Mouse (Mus musculus): Measurements from ENCODE around the gene Zfp316. TPM values are rescaled to one million over a fixed set of nuclear protein-coding genes. Genes with fewer than 3 reads are reported as not detected.

Zfp316 gene
- total and polyA plus RNA-seq, 3 experiments = 1.1 to 3.6 (median 2.0) TPM

GRCm38 (mm10) chr5:143293404-143293803 lies 23.6 kb upstream of the Zfp316 start, which contains the start of gene Zfp853:
TSS of gene Zfp853 (minus strand) at chr5:143293623.
- no peak within 1 kb of the TSS for H3K4me3 ChIP-seq (replicated peaks in 1 of 3; ENCODE audit: low read depth in 2 of 3, low read length in 2 of 3, poor library complexity in 1 of 3)

GRCm38 (mm10) chr5:143292879-143293278 lies 23.1 kb upstream of the Zfp316 start:
- H3K36me3 ChIP-seq (replicated peaks in 1 of 2; ENCODE audit: control insufficient read depth in 1 of 2, insufficient read depth in 1 of 2, low read length in 1 of 2) = peaks cover 0 to 54% of the 10 kb centered on the region in 2 experiments
- no peaks in the 10 kb centered on the region for H3K79me2 ChIP-seq (replicated peaks; ENCODE audit: control insufficient read depth, extremely low read depth, insufficient read depth, poor library complexity, severe bottlenecking)
- no peak overlapping the region for H3K4me2 ChIP-seq (ENCODE audit: insufficient read depth, low read depth, poor library complexity, severe bottlenecking)
- H3K9ac ChIP-seq (ENCODE audit: insufficient read depth, low read depth) = no peak overlapping the region
- H3K27me3 ChIP-seq (replicated peaks) = no peaks in the 10 kb centered on the region
- dilution Hi-C loops (cut with MboI; ENCODE audit: extremely low pct_ligation_motif_present, extremely low pct_unique_long_range_greater_than_20kb, low sequenced_read_pairs) (no loop called here), in situ Hi-C loops (cut with MboI; ENCODE audit: low pct_ligation_motif_present, low pct_unique_long_range_greater_than_20kb, low sequenced_read_pairs) (loop anchor here (25.0 kb wide), 1 partner anchor 356 kb away; no protein-coding TSS in a partner anchor)
- H3K4me1 ChIP-seq (ENCODE audit: control insufficient read depth in 1 of 2, insufficient read depth in 2 of 2) = no peaks in the 10 kb centered on the region; a peak in 1 of 4 replicates
- H3K9me3 ChIP-seq (replicated peaks; ENCODE audit: low read length) = peaks cover 7% of the 10 kb centered on the region
- H3K27ac ChIP-seq (ENCODE audit: insufficient read depth, low read depth) = no peak overlapping the region
- H3K4me3 ChIP-seq (replicated peaks in 1 of 3; ENCODE audit: low read depth in 2 of 3, low read length in 2 of 3, poor library complexity in 1 of 3) = no peak overlapping the region
- no peak for DNase-seq (ENCODE audit: extremely low read depth)
- TF ChIP-seq UBTF (IDR thresholded peaks at IDR 0.05; ENCODE audit: low read depth, low read length) = no peak
- no peak for TF ChIP-seq MAX (IDR thresholded peaks at IDR 0.05; ENCODE audit: low read length)
- no peak for TF ChIP-seq MXI1 (IDR thresholded peaks at IDR 0.05; ENCODE audit: low read depth, low read length)
- TF ChIP-seq GABPA (IDR thresholded peaks at IDR 0.05; ENCODE audit: insufficient replicate concordance, low read depth, low read length) = no peak
- no peak for TF ChIP-seq PAX5 (IDR thresholded peaks at IDR 0.05; ENCODE audit: low read length)

More at GRCm38 (mm10) chr5:143293404-143293803, 23.6 kb upstream of the Zfp316 start, which contains the start of gene Zfp853:
- no peak for DNase-seq (ENCODE audit: extremely low read depth)
- Histone ChIP-seq H3K36me3 (replicated peaks in 1 of 2; ENCODE audit: control insufficient read depth in 1 of 2, insufficient read depth in 1 of 2, low read length in 1 of 2) (peaks cover 0 to 54% of the 10 kb centered on the region in 2 experiments), H3K4me1 (ENCODE audit: control insufficient read depth in 1 of 2, insufficient read depth in 2 of 2) (no peaks in the 10 kb centered on the region; a peak in 1 of 4 replicates), H3K27me3 (replicated peaks) (no peaks in the 10 kb centered on the region), H3K27ac (ENCODE audit: insufficient read depth, low read depth) (no peak within 1 kb of the TSS), H3K9ac (ENCODE audit: insufficient read depth, low read depth) (no peak within 1 kb of the TSS), H3K9me3 (replicated peaks; ENCODE audit: low read length) (peaks cover 7% of the 10 kb centered on the region), H3K4me2 (ENCODE audit: insufficient read depth, low read depth, poor library complexity, severe bottlenecking) (no peak within 1 kb of the TSS), H3K79me2 (replicated peaks; ENCODE audit: control insufficient read depth, extremely low read depth, insufficient read depth, poor library complexity, severe bottlenecking) (no peaks in the 10 kb centered on the region)
- no peak for TF ChIP-seq CHD2 (IDR thresholded peaks at IDR 0.05; ENCODE audit: low read length)
- TF ChIP-seq BHLHE40 (IDR thresholded peaks at IDR 0.05; ENCODE audit: low read depth, low read length) = no peak
- no peak for TF ChIP-seq SMC3 (IDR thresholded peaks at IDR 0.05; ENCODE audit: low read depth, low read length)
- no peak for TF ChIP-seq NELFE (IDR thresholded peaks at IDR 0.05; ENCODE audit: low read depth, low read length)
- no peak for TF ChIP-seq MXI1 (IDR thresholded peaks at IDR 0.05; ENCODE audit: low read depth, low read length)
- no peak for TF ChIP-seq SIN3A (IDR thresholded peaks at IDR 0.05; ENCODE audit: low read length)
- no peak for TF ChIP-seq RAD21 (IDR thresholded peaks at IDR 0.05; ENCODE audit: low read depth, low read length)
- in situ Hi-C loops (cut with MboI; ENCODE audit: low pct_ligation_motif_present, low pct_unique_long_range_greater_than_20kb, low sequenced_read_pairs) = loop anchor here (25.0 kb wide), 1 partner anchor 356 kb away; no protein-coding TSS in a partner anchor
- dilution Hi-C loops (cut with MboI; ENCODE audit: extremely low pct_ligation_motif_present, extremely low pct_unique_long_range_greater_than_20kb, low sequenced_read_pairs) = no loop called here

GRCm38 (mm10) chr5:143289299-143289698 lies 19.5 kb upstream of the Zfp316 start:
- peaks cover 3% of the 10 kb centered on the region for H3K9me3 ChIP-seq (replicated peaks; ENCODE audit: low read length)
- TF ChIP-seq HCFC1 (IDR thresholded peaks at IDR 0.05; ENCODE audit: low read depth, low read length) (no peak), JUND (conservative IDR thresholded peaks at IDR 0.05; ENCODE audit: low read depth, low read length) (no peak), USF1 (IDR thresholded peaks at IDR 0.05; ENCODE audit: low read depth, low read length) (no peak), MAX (IDR thresholded peaks at IDR 0.05; ENCODE audit: low read length) (no peak), POLR2A (IDR thresholded peaks at IDR 0.05; ENCODE audit: low read depth, low read length) (no peak), ZKSCAN1 (IDR thresholded peaks at IDR 0.05; ENCODE audit: borderline replicate concordance, low read depth, low read length) (no peak), MYC (IDR thresholded peaks at IDR 0.05; ENCODE audit: low read depth, low read length) (no peak), RAD21 (IDR thresholded peaks at IDR 0.05; ENCODE audit: low read depth, low read length) (no peak), ETS1 (conservative IDR thresholded peaks at IDR 0.05; ENCODE audit: low read depth, low read length) (no peak), BHLHE40 (IDR thresholded peaks at IDR 0.05; ENCODE audit: low read depth, low read length) (no peak), EP300 (IDR thresholded peaks at IDR 0.05; ENCODE audit: low read length) (no peak), TBP (conservative IDR thresholded peaks at IDR 0.05; ENCODE audit: low read depth, low read length) (no peak), TCF12 (IDR thresholded peaks at IDR 0.05; ENCODE audit: low read depth, low read length) (no peak), MEF2A (IDR thresholded peaks at IDR 0.05; ENCODE audit: borderline replicate concordance, low read depth, low read length) (no peak), SMC3 (IDR thresholded peaks at IDR 0.05; ENCODE audit: low read depth, low read length) (no peak), NRF1 (IDR thresholded peaks at IDR 0.05; ENCODE audit: low read depth, low read length) (no peak), PAX5 (IDR thresholded peaks at IDR 0.05; ENCODE audit: low read length) (no peak), RCOR1 (conservative IDR thresholded peaks at IDR 0.05; ENCODE audit: low read depth, low read length) (no peak), ZC3H11A (IDR thresholded peaks at IDR 0.05; ENCODE audit: low read depth, low read length) (no peak), CTCF (conservative IDR thresholded peaks at IDR 0.05 in 1 of 2, IDR thresholded peaks at IDR 0.05 in 1 of 2; ENCODE audit: low read depth in 2 of 2, low read length in 2 of 2) (no peak)
- no peak overlapping the region for H3K4me3 ChIP-seq (replicated peaks in 1 of 3; ENCODE audit: low read depth in 2 of 3, low read length in 2 of 3, poor library complexity in 1 of 3)
- H3K27me3 ChIP-seq (replicated peaks) = no peaks in the 10 kb centered on the region
- no peak overlapping the region for H3K27ac ChIP-seq (ENCODE audit: insufficient read depth, low read depth)
- no peaks in the 10 kb centered on the region for H3K4me1 ChIP-seq (ENCODE audit: control insufficient read depth in 1 of 2, insufficient read depth in 2 of 2)
- DNase-seq (ENCODE audit: extremely low read depth) = no peak
- H3K36me3 ChIP-seq (replicated peaks in 1 of 2; ENCODE audit: control insufficient read depth in 1 of 2, insufficient read depth in 1 of 2, low read length in 1 of 2) = peaks cover 0 to 30% of the 10 kb centered on the region in 2 experiments
- no peak overlapping the region for H3K9ac ChIP-seq (ENCODE audit: insufficient read depth, low read depth)
- no peaks in the 10 kb centered on the region for H3K79me2 ChIP-seq (replicated peaks; ENCODE audit: control insufficient read depth, extremely low read depth, insufficient read depth, poor library complexity, severe bottlenecking)
- dilution Hi-C loops (cut with MboI; ENCODE audit: extremely low pct_ligation_motif_present, extremely low pct_unique_long_range_greater_than_20kb, low sequenced_read_pairs) (no loop called here), in situ Hi-C loops (cut with MboI; ENCODE audit: low pct_ligation_motif_present, low pct_unique_long_range_greater_than_20kb, low sequenced_read_pairs) (loop anchor here (25.0 kb wide), 1 partner anchor 352 kb away; no protein-coding TSS in a partner anchor)
- no peak overlapping the region for H3K4me2 ChIP-seq (ENCODE audit: insufficient read depth, low read depth, poor library complexity, severe bottlenecking)

Data from CH12.LX (cell line).